Mouse (Mus musculus) adrenal gland, postnatal 10 days (tissue): ENCODE data around the gene Cdc123. TPM values are rescaled to one million over a fixed set of nuclear protein-coding genes. Genes with fewer than 3 reads are reported as not detected.

Experiments
- total RNA-seq, 2 experiments: library from RNA; stranded (reverse); gene quantifications; 2 replicates each; pipeline ENCODE4 v1.2.3; 2021

The Cdc123 gene
- total RNA-seq, 2 experiments from 2014 or later, result 127 to 134 TPM

Other genes starting within 250 kb of the Cdc123 start
- 1 to 10 TPM; 5.2 to 7.3 TPM for gene Camk1d, start 130.6 kb downstream of the Cdc123 start, total RNA-seq
- 10 to 100 TPM; 33.9 to 40.2 TPM for gene Nudt5, start 145 bp downstream of the Cdc123 start, total RNA-seq
- 1 to 10 TPM in 1 of 2 experiments, not detected in 1; 2.1 TPM for gene Gm13199, start 17.8 kb upstream of the Cdc123 start, total RNA-seq
- 10 to 100 TPM; 34.3 to 56.1 TPM for gene Sec61a2, start 50.3 kb upstream of the Cdc123 start, total RNA-seq
- 10 to 100 TPM; 10.6 to 13.2 TPM for gene Dhtkd1, start 97.6 kb upstream of the Cdc123 start, total RNA-seq
- gene Upf2, start 106.3 kb upstream of the Cdc123 start, total RNA-seq, result 10 to 100 TPM; 18.6 to 21.5 TPM